Mouse (Mus musculus): Measurements from ENCODE around the gene Fignl2. TPM values are rescaled to one million over a fixed set of nuclear protein-coding genes. Genes with fewer than 3 reads are reported as not detected.

Fignl2 gene
- polyA plus RNA-seq, 1 experiment from 2014 or later, result not detected

GRCm38 (mm10) chr15:101028960-101029359 lies 49.4 kb downstream of the Fignl2 start:
- no peak overlapping the region for H3K9ac ChIP-seq (ENCODE audit: low read length)
- H3K9me3 ChIP-seq (replicated peaks; ENCODE audit: control insufficient read depth, low read length), result no peaks in the 10 kb centered on the region
- no peak overlapping the region for H3K4me2 ChIP-seq (ENCODE audit: low read length)
- 63% methylated on average over 2 of the region's 2 CpGs for WGBS
- H3K4me1 ChIP-seq (ENCODE audit: control insufficient read depth, insufficient read depth, low read length), result no peaks in the 10 kb centered on the region
- ATAC-seq, result no peak
- no peak overlapping the region for H3K27ac ChIP-seq (ENCODE audit: low read depth, low read length)
- no peaks in the 10 kb centered on the region for H3K27me3 ChIP-seq (replicated peaks; ENCODE audit: control insufficient read depth, insufficient read depth, low read length)
- DNase-seq (ENCODE audit: low spot score), result no peak
- H3K36me3 ChIP-seq (ENCODE audit: control insufficient read depth, insufficient read depth, low read length), result peaks cover 13% of the 10 kb centered on the region
- no peak overlapping the region for H3K4me3 ChIP-seq (ENCODE audit: low read depth, low read length)

GRCm38 (mm10) chr15:101011352-101011751 lies 67.0 kb downstream of the Fignl2 start:
- Histone ChIP-seq H3K9ac (ENCODE audit: low read length) (no peak overlapping the region), H3K4me2 (ENCODE audit: low read length) (no peak overlapping the region), H3K9me3 (replicated peaks; ENCODE audit: control insufficient read depth, low read length) (no peaks in the 10 kb centered on the region), H3K27me3 (replicated peaks; ENCODE audit: control insufficient read depth, insufficient read depth, low read length) (no peaks in the 10 kb centered on the region), H3K36me3 (ENCODE audit: control insufficient read depth, insufficient read depth, low read length) (peaks cover 27% of the 10 kb centered on the region), H3K4me3 (ENCODE audit: low read depth, low read length) (no peak overlapping the region), H3K4me1 (ENCODE audit: control insufficient read depth, insufficient read depth, low read length) (peaks cover 5% of the 10 kb centered on the region), H3K27ac (ENCODE audit: low read depth, low read length) (no peak overlapping the region)
- ATAC-seq (no peak), DNase-seq (ENCODE audit: low spot score) (no peak)
- WGBS, result 94% methylated on average over 6 of the region's 6 CpGs

GRCm38 (mm10) chr15:101008386-101009010 lies 69.9 kb downstream of the Fignl2 start:
- Histone ChIP-seq H3K27ac (ENCODE audit: low read depth, low read length) (no peak overlapping the region), H3K4me2 (ENCODE audit: low read length) (no peak overlapping the region), H3K4me3 (ENCODE audit: low read depth, low read length) (no peak overlapping the region), H3K9me3 (replicated peaks; ENCODE audit: control insufficient read depth, low read length) (no peaks in the 10 kb centered on the region), H3K9ac (ENCODE audit: low read length) (no peak overlapping the region), H3K27me3 (replicated peaks; ENCODE audit: control insufficient read depth, insufficient read depth, low read length) (no peaks in the 10 kb centered on the region), H3K4me1 (ENCODE audit: control insufficient read depth, insufficient read depth, low read length) (peaks cover 5% of the 10 kb centered on the region), H3K36me3 (ENCODE audit: control insufficient read depth, insufficient read depth, low read length) (peaks cover 8% of the 10 kb centered on the region)
- ATAC-seq, result no peak; the same call in 1 of the 2 replicates
- DNase-seq (ENCODE audit: low spot score), result peak; percentile 58
- 75% methylated on average over 14 of the region's 14 CpGs for WGBS

- whole genome bisulfite sequencing, result 76% methylated on average over 7 of the region's 7 CpGs
- Histone ChIP-seq H3K9ac (ENCODE audit: low read length) (no peak overlapping the region), H3K27me3 (replicated peaks; ENCODE audit: control insufficient read depth, insufficient read depth, low read length) (no peaks in the 10 kb centered on the region), H3K4me3 (ENCODE audit: low read depth, low read length) (no peak overlapping the region), H3K9me3 (replicated peaks; ENCODE audit: control insufficient read depth, low read length) (no peaks in the 10 kb centered on the region), H3K27ac (ENCODE audit: low read depth, low read length) (no peak overlapping the region), H3K4me1 (ENCODE audit: control insufficient read depth, insufficient read depth, low read length) (peaks cover 5% of the 10 kb centered on the region), H3K36me3 (ENCODE audit: control insufficient read depth, insufficient read depth, low read length) (peaks cover 6% of the 10 kb centered on the region), H3K4me2 (ENCODE audit: low read length) (peak overlapping the region; percentile 43)
- no peak for DNase-seq (ENCODE audit: low spot score)
- no peak for ATAC-seq
These were observed 71.1 kb downstream of the Fignl2 start for GRCm38 (mm10) chr15:101007236-101007635.

- no peaks in the 10 kb centered on the region for H3K9me3 ChIP-seq (replicated peaks; ENCODE audit: control insufficient read depth, low read length)
- peaks cover 5% of the 10 kb centered on the region for H3K4me1 ChIP-seq (ENCODE audit: control insufficient read depth, insufficient read depth, low read length)
- DNase-seq (ENCODE audit: low spot score), result peak; percentile 48
- no peaks in the 10 kb centered on the region for H3K27me3 ChIP-seq (replicated peaks; ENCODE audit: control insufficient read depth, insufficient read depth, low read length)
- peaks cover 8% of the 10 kb centered on the region for H3K36me3 ChIP-seq (ENCODE audit: control insufficient read depth, insufficient read depth, low read length)
- H3K4me2 ChIP-seq (ENCODE audit: low read length), result peak overlapping the region; percentile 43
- H3K4me3 ChIP-seq (ENCODE audit: low read depth, low read length), result peak overlapping the region; percentile 17
- H3K9ac ChIP-seq (ENCODE audit: low read length), result peak overlapping the region; percentile 25; the same call in 1 of the 2 replicates
- WGBS, result 15% methylated on average over 14 of the region's 15 CpGs
- H3K27ac ChIP-seq (ENCODE audit: low read depth, low read length), result no peak overlapping the region
- peak; percentile 76; the same call in 1 of the 2 replicates for ATAC-seq
These were observed 71.9 kb downstream of the Fignl2 start for GRCm38 (mm10) chr15:101006251-101007040.

- no peaks in the 10 kb centered on the region for H3K27me3 ChIP-seq (replicated peaks; ENCODE audit: control insufficient read depth, insufficient read depth, low read length)
- no peak overlapping the region for H3K4me3 ChIP-seq (ENCODE audit: low read depth, low read length)
- DNase-seq (ENCODE audit: low spot score), result no peak
- no peaks in the 10 kb centered on the region for H3K9me3 ChIP-seq (replicated peaks; ENCODE audit: control insufficient read depth, low read length)
- H3K4me1 ChIP-seq (ENCODE audit: control insufficient read depth, insufficient read depth, low read length), result peaks cover 5% of the 10 kb centered on the region
- no peak for ATAC-seq
- 88% methylated on average over 8 of the region's 8 CpGs for WGBS
- peaks cover 8% of the 10 kb centered on the region for H3K36me3 ChIP-seq (ENCODE audit: control insufficient read depth, insufficient read depth, low read length)
- no peak overlapping the region for H3K4me2 ChIP-seq (ENCODE audit: low read length)
- no peak overlapping the region for H3K27ac ChIP-seq (ENCODE audit: low read depth, low read length)
- no peak overlapping the region for H3K9ac ChIP-seq (ENCODE audit: low read length)
These were observed 72.7 kb downstream of the Fignl2 start for GRCm38 (mm10) chr15:101005717-101006116.

GRCm38 (mm10) chr15:101004538-101004937 lies 73.8 kb downstream of the Fignl2 start:
- no peaks in the 10 kb centered on the region for H3K9me3 ChIP-seq (replicated peaks; ENCODE audit: control insufficient read depth, low read length)
- no peak overlapping the region for H3K27ac ChIP-seq (ENCODE audit: low read depth, low read length)
- no peak overlapping the region for H3K4me3 ChIP-seq (ENCODE audit: low read depth, low read length)
- H3K27me3 ChIP-seq (replicated peaks; ENCODE audit: control insufficient read depth, insufficient read depth, low read length), result no peaks in the 10 kb centered on the region
- ATAC-seq (no peak), DNase-seq (ENCODE audit: low spot score) (no peak)
- H3K4me2 ChIP-seq (ENCODE audit: low read length), result no peak overlapping the region
- peaks cover 5% of the 10 kb centered on the region for H3K4me1 ChIP-seq (ENCODE audit: control insufficient read depth, insufficient read depth, low read length)
- 40% methylated on average over 3 of the region's 3 CpGs for WGBS
- no peak overlapping the region for H3K9ac ChIP-seq (ENCODE audit: low read length)
- peaks cover 8% of the 10 kb centered on the region; the same call in 1 of the 2 replicates for H3K36me3 ChIP-seq (ENCODE audit: control insufficient read depth, insufficient read depth, low read length)

- no peak overlapping the region for H3K4me2 ChIP-seq (ENCODE audit: low read length)
- no peak overlapping the region for H3K9ac ChIP-seq (ENCODE audit: low read length)
- no peak overlapping the region for H3K4me3 ChIP-seq (ENCODE audit: low read depth, low read length)
- peaks cover 8% of the 10 kb centered on the region; the same call in 1 of the 2 replicates for H3K36me3 ChIP-seq (ENCODE audit: control insufficient read depth, insufficient read depth, low read length)
- ATAC-seq (no peak), DNase-seq (ENCODE audit: low spot score) (no peak)
- H3K27ac ChIP-seq (ENCODE audit: low read depth, low read length), result no peak overlapping the region
- WGBS, result 95% methylated on average over 3 of the region's 3 CpGs
- H3K4me1 ChIP-seq (ENCODE audit: control insufficient read depth, insufficient read depth, low read length), result peaks cover 5% of the 10 kb centered on the region
- H3K27me3 ChIP-seq (replicated peaks; ENCODE audit: control insufficient read depth, insufficient read depth, low read length), result no peaks in the 10 kb centered on the region
- H3K9me3 ChIP-seq (replicated peaks; ENCODE audit: control insufficient read depth, low read length), result no peaks in the 10 kb centered on the region
These were observed 75.9 kb downstream of the Fignl2 start for GRCm38 (mm10) chr15:101002466-101002865.

- WGBS, result 100% methylated on average over 1 of the region's 1 CpGs
- no peaks in the 10 kb centered on the region for H3K9me3 ChIP-seq (replicated peaks; ENCODE audit: control insufficient read depth, low read length)
These were observed 76.7 kb downstream of the Fignl2 start for GRCm38 (mm10) chr15:101001685-101002084.

More at GRCm38 (mm10) chr15:101001685-101002084, 76.7 kb downstream of the Fignl2 start:
- Histone ChIP-seq H3K27me3 (replicated peaks; ENCODE audit: control insufficient read depth, insufficient read depth, low read length) (no peaks in the 10 kb centered on the region), H3K4me1 (ENCODE audit: control insufficient read depth, insufficient read depth, low read length) (peaks cover 1% of the 10 kb centered on the region), H3K9ac (ENCODE audit: low read length) (no peak overlapping the region), H3K27ac (ENCODE audit: low read depth, low read length) (no peak overlapping the region), H3K4me2 (ENCODE audit: low read length) (no peak overlapping the region), H3K36me3 (ENCODE audit: control insufficient read depth, insufficient read depth, low read length) (peaks cover 8% of the 10 kb centered on the region; the same call in 1 of the 2 replicates), H3K4me3 (ENCODE audit: low read depth, low read length) (no peak overlapping the region)
- DNase-seq (ENCODE audit: low spot score), result no peak
- no peak for ATAC-seq
